Mouse (Mus musculus): ENCODE results near the gene Rgs14. TPM values are rescaled to one million over a fixed set of nuclear protein-coding genes. Genes with fewer than 3 reads are reported as not detected.

The Rgs14 gene
- polyA plus RNA-seq, 1 experiment = 3.6 TPM

DNA sequence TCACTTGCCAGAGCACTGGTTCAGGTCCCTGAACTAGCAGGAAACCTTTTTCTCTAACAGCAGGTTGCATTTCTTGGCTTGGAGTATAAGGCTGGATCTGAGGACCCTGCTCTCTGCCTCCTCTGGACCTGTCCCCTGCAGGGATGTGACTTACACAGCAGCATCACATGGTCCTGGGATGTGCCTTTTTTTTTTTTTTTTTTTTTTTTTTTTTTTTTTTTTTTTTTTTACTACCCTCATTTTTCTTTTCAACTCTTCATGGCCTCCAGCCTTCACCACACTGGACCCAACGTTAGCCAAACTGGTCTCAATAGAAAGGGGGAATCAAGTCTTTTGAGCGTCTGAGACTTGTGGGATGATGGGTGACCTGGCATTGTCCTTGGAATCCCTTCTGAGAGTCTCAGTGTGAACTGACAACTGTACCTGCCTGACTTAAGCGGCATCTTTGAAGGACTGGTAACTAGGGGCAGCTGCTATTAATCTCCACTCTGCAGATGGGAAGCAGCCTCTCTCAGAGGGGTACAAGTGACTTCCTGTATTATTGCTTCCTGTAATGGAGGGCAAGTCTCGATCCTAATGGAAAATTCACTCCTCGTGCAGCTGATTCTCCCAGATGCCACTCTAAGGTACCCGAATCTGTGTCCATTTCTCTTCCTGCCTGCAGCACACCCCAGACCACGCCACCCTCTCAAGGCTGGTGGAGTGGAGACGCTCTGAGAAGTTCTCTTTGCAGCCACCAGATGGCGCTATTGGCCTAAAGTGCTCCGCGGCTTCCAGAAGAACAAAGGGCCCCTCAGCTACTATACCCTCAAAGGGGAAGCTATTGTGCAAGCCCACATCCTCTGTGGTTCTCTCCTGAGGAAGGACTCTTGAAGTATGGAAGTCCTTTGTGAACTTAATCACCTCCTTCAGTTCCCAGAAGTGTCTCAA lies 35.6 kb downstream of the Rgs14 start:
- TF ChIP-seq CTCF (IDR thresholded peaks at IDR 0.05; ENCODE audit: low read depth, low read length) (peak; percentile 92), POLR2A (IDR thresholded peaks at IDR 0.05; ENCODE audit: insufficient read depth, low read length) (no peak)
- Histone ChIP-seq H3K36me3 (ENCODE audit: control insufficient read depth, insufficient read depth, low read length, poor library complexity, severe bottlenecking) (no peaks in the 10 kb centered on the region), H3K9ac (ENCODE audit: low read depth, poor library complexity, severe bottlenecking) (no peak overlapping the region), H3K4me3 (ENCODE audit: low read depth, low read length) (no peak overlapping the region), H3K27me3 (ENCODE audit: control insufficient read depth, insufficient read depth, low read length, poor library complexity, severe bottlenecking) (no peaks in the 10 kb centered on the region), H3K27ac (ENCODE audit: insufficient read depth, low read length) (no peak overlapping the region), H3K9me3 (replicated peaks; ENCODE audit: control insufficient read depth, insufficient read depth, low read length, poor library complexity, severe bottlenecking) (no peaks in the 10 kb centered on the region), H3K4me1 (ENCODE audit: control insufficient read depth, insufficient read depth, low read length) (no peaks in the 10 kb centered on the region)

DNA sequence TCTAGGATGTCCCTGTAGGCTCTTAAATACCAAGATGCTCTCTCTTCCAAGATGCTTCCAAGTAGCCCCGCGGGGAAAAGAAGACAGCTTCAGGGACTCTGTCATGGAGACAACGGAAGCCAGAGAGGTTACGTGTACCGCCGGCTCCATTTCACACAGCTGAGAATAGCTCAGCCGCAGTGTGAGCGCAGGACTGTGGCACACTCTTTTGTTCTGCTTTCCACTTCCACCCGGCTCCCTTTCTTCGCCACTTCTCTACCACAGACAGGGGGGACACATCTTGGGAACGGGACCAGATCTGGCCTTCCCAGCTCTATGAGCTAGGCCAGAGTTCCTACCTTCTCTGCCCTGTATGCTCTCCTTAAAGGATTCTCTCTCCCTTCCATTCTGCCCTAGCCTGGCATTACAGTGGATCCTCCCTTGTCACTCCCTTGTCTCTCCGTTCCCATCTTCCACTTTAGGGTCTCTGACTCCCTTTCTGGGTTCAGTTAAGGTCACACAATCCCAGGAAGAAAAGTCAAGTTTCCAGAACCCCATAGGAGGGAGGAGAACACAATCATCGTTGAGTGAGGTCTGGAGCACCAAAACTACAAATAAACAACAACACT lies 36.4 kb downstream of the Rgs14 start:
- no peaks in the 10 kb centered on the region for H3K4me1 ChIP-seq (ENCODE audit: control insufficient read depth, insufficient read depth, low read length)
- H3K27me3 ChIP-seq (ENCODE audit: control insufficient read depth, insufficient read depth, low read length, poor library complexity, severe bottlenecking) = no peaks in the 10 kb centered on the region
- H3K4me3 ChIP-seq (ENCODE audit: low read depth, low read length) = no peak overlapping the region
- H3K36me3 ChIP-seq (ENCODE audit: control insufficient read depth, insufficient read depth, low read length, poor library complexity, severe bottlenecking) = no peaks in the 10 kb centered on the region
- H3K9me3 ChIP-seq (replicated peaks; ENCODE audit: control insufficient read depth, insufficient read depth, low read length, poor library complexity, severe bottlenecking) = no peaks in the 10 kb centered on the region
- H3K9ac ChIP-seq (ENCODE audit: low read depth, poor library complexity, severe bottlenecking) = no peak overlapping the region
- H3K27ac ChIP-seq (ENCODE audit: insufficient read depth, low read length) = no peak overlapping the region
- TF ChIP-seq POLR2A (IDR thresholded peaks at IDR 0.05; ENCODE audit: insufficient read depth, low read length) (no peak), EP300 (IDR thresholded peaks at IDR 0.05; ENCODE audit: insufficient read depth, low read depth, low read length) (no peak), CTCF (IDR thresholded peaks at IDR 0.05; ENCODE audit: low read depth, low read length) (no peak)

DNA sequence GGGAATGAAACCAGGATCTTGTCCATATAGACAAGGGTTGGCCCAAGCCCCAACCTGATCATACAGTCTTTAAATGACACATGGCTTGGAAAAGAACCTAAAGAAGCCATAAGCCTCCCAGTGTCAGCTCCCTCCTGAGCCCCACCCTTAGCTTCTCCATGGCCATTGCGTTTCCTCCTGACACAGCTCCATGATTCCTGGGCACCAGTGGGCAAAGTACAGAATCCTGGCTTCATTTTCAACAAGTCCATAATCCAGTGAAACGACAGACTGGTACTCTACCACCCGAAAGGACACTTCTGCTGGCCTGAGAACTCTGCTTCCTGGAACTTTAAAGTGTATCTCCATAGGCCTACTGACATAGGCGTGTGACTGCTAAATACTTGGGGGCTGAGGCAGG lies 37.8 kb downstream of the Rgs14 start:
- no peak overlapping the region for H3K27ac ChIP-seq (ENCODE audit: insufficient read depth, low read length)
- TF ChIP-seq CTCF (IDR thresholded peaks at IDR 0.05; ENCODE audit: low read depth, low read length) (no peak), POLR2A (IDR thresholded peaks at IDR 0.05; ENCODE audit: insufficient read depth, low read length) (no peak), EP300 (IDR thresholded peaks at IDR 0.05; ENCODE audit: insufficient read depth, low read depth, low read length) (no peak)
- no peaks in the 10 kb centered on the region for H3K9me3 ChIP-seq (replicated peaks; ENCODE audit: control insufficient read depth, insufficient read depth, low read length, poor library complexity, severe bottlenecking)
- no peak overlapping the region for H3K9ac ChIP-seq (ENCODE audit: low read depth, poor library complexity, severe bottlenecking)
- no peaks in the 10 kb centered on the region for H3K36me3 ChIP-seq (ENCODE audit: control insufficient read depth, insufficient read depth, low read length, poor library complexity, severe bottlenecking)
- H3K4me1 ChIP-seq (ENCODE audit: control insufficient read depth, insufficient read depth, low read length) = no peaks in the 10 kb centered on the region
- no peak overlapping the region for H3K4me3 ChIP-seq (ENCODE audit: low read depth, low read length)
- H3K27me3 ChIP-seq (ENCODE audit: control insufficient read depth, insufficient read depth, low read length, poor library complexity, severe bottlenecking) = no peaks in the 10 kb centered on the region

DNA sequence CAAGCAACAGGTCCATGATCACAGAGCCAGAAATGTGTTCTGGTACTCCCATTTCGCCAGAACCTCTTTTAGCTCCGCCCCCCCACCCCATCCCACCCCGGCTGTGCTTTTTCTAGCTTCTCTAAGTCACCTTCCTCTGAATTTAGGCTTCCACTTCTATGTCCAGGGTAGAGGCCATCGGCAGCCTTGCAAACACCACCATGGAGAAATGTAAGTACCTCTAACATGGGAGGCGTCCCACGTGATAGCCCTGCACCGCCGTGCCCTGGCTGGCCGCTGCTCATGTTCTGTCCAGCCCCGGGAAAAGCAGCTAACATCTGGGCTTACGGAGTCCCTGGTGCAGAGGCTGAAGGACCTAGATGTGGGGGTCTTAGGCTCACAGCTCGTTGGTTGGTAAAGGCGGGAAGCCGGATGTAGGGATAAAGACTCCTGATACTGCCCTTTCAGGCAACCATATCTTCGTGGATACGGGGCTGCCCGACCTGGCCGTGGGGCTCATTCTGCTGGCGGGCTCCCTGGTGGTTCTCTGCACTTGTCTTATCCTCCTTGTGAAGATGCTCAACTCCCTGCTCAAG lies 39.1 kb downstream of the Rgs14 start:
- Histone ChIP-seq H3K4me3 (ENCODE audit: low read depth, low read length) (no peak overlapping the region), H3K27me3 (ENCODE audit: control insufficient read depth, insufficient read depth, low read length, poor library complexity, severe bottlenecking) (no peaks in the 10 kb centered on the region), H3K27ac (ENCODE audit: insufficient read depth, low read length) (no peak overlapping the region), H3K4me1 (ENCODE audit: control insufficient read depth, insufficient read depth, low read length) (no peaks in the 10 kb centered on the region), H3K9me3 (replicated peaks; ENCODE audit: control insufficient read depth, insufficient read depth, low read length, poor library complexity, severe bottlenecking) (no peaks in the 10 kb centered on the region), H3K36me3 (ENCODE audit: control insufficient read depth, insufficient read depth, low read length, poor library complexity, severe bottlenecking) (no peaks in the 10 kb centered on the region), H3K9ac (ENCODE audit: low read depth, poor library complexity, severe bottlenecking) (no peak overlapping the region)
- TF ChIP-seq POLR2A (IDR thresholded peaks at IDR 0.05; ENCODE audit: insufficient read depth, low read length) = no peak
- no peak for TF ChIP-seq CTCF (IDR thresholded peaks at IDR 0.05; ENCODE audit: low read depth, low read length)
- no peak for TF ChIP-seq EP300 (IDR thresholded peaks at IDR 0.05; ENCODE audit: insufficient read depth, low read depth, low read length)

DNA sequence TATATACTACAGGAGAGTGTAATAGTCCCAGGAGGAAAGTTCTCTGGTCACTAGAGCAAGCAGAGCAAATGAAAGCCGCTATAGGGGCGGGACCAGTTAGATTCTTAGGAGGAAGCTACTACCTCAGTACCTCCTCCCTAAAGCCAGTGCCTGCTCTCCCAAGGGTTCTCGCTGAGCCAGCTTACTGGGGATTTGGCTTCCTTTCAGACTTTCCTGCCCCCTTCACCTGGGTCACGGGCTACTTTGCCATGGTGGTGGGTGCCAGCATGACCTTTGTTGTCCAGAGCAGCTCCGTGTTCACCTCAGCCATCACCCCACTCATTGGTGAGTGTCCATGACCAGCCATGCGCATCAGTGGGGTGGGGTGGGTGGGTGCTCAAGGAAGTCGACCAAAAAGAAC lies 42.3 kb downstream of the Rgs14 start:
- TF ChIP-seq POLR2A (IDR thresholded peaks at IDR 0.05; ENCODE audit: insufficient read depth, low read length) (no peak), EP300 (IDR thresholded peaks at IDR 0.05; ENCODE audit: insufficient read depth, low read depth, low read length) (no peak), CTCF (IDR thresholded peaks at IDR 0.05; ENCODE audit: low read depth, low read length) (no peak)

More for the DNA sequence above, 42.3 kb downstream of the Rgs14 start:
- H3K4me1 ChIP-seq (ENCODE audit: control insufficient read depth, insufficient read depth, low read length) = no peaks in the 10 kb centered on the region
- no peak overlapping the region for H3K4me3 ChIP-seq (ENCODE audit: low read depth, low read length)
- H3K9ac ChIP-seq (ENCODE audit: low read depth, poor library complexity, severe bottlenecking) = no peak overlapping the region
- H3K27ac ChIP-seq (ENCODE audit: insufficient read depth, low read length) = no peak overlapping the region
- no peaks in the 10 kb centered on the region for H3K27me3 ChIP-seq (ENCODE audit: control insufficient read depth, insufficient read depth, low read length, poor library complexity, severe bottlenecking)
- H3K36me3 ChIP-seq (ENCODE audit: control insufficient read depth, insufficient read depth, low read length, poor library complexity, severe bottlenecking) = no peaks in the 10 kb centered on the region
- H3K9me3 ChIP-seq (replicated peaks; ENCODE audit: control insufficient read depth, insufficient read depth, low read length, poor library complexity, severe bottlenecking) = no peaks in the 10 kb centered on the region
